Mouse (Mus musculus) spleen, postnatal 0 days (tissue): ENCODE measurements around the gene Nek5. TPM values are rescaled to one million over a fixed set of nuclear protein-coding genes. Genes with fewer than 3 reads are reported as not detected.

ENCODE experiments used
- polyA plus RNA-seq: library from polyadenylated mRNA; unstranded; fragments of >200 nt; fragmentation: Nextera tagmentation; extraction: Ambion mirVana; gene quantifications from 2 replicates; pipeline ENCODE4 v1.2.1, GENCODE M21; 2015

Gene Nek5
- polyA plus RNA-seq: 0.13 and 0.25 TPM in 2 replicates

DNA sequence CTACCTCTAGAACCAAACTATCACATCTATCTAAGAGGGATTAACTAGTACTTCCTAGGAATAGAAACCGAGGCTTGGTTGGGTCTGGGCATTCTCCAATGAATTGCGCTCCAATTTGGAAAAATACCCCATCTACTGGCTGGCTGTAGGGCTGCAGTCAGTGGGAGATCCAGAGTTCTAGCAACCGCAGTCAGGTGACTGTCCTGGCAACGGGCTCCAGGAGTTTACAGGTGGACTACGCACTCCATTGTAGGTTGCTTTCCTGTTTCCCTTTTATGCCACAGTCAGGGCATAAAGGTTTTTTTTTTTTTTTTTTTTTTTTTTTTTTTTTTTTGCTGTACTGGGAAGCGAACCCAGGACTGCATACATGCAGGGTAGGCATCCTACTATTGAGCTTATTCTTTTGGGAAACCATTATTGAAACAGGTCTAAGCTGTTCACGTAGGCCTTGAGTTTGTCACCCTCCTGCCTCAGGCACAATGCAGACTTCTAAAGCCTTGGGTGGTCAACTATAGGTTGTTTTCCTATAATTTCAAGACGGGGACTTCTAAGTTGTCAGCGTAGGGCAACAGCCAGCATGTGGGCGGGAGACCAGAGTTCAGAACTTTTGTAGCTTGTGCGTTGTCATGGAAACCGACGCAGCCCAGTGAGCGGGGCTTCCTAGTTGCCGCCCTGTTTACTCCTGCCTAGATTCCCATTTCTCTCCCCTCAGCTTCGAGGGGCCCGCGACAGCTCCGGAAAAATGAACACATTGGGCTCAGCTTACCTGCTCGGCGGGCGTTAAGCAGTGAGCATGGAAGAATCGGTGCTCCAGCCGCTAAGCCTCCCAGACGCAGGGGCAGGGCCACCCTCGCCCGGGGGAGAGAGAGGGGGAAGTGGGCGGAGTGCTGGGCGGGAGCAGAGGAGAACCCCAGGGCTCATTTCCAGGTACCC lies at the start of gene Nek5:
Gene Nek5 (minus strand): TSS at position 834 of the 933 bp plus-strand sequence.

DNA sequence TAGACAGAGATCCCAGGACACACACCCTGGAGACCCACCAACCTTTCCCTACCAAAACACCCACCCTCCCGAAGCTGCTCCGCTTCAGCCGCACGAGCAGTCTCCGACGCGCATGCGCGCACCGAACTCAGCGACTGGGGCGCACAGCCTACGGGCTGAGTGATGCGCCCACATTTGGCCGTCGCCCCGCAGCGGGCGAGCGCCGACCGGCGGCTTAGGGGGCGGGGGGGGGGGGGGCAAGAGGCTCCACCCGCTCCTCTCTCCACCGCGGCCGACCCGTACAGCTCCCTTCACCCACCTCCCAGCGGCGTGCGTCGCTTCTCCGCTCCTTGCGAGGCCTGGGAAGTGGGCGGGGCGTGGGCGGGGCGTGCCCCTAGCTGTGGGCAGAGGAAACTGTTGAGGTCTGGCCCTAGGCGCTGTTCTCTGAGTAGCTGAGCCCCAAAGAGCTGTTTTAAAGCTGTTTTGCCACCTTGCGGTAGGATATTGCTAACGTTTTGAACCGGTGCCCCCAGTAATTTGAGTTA lies 41.3 kb upstream of the Nek5 start, which contains the start of gene Nek3:
Gene Nek3 (minus strand): TSS at position 356 of the 524 bp plus-strand sequence.

DNA sequence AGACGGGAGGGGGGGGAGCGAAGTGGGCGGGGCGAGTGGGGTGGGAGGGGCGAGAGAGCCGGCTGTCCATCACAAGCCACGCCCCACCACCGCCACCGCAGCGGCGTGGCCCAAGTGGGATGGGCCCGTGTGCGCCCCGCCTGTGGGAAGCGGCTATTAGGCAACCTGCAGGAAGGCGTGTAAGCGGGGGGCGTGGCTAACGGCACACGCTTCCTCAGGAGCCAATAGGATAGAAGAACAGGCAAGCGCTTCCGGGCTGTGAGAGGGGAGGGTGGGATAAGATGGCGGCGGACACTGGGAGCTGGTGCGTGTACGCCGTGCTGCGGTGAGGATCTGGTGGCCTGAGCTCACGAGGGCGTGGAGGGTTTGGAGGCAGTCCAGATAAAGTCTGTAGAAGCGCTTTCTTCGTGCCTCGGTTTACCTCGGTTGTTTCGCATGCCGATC lies 64.4 kb downstream of the Nek5 start, which contains the start of gene Alg11:
Gene Alg11 (plus strand): TSS at position 276 of the 444 bp plus-strand sequence.

DNA sequence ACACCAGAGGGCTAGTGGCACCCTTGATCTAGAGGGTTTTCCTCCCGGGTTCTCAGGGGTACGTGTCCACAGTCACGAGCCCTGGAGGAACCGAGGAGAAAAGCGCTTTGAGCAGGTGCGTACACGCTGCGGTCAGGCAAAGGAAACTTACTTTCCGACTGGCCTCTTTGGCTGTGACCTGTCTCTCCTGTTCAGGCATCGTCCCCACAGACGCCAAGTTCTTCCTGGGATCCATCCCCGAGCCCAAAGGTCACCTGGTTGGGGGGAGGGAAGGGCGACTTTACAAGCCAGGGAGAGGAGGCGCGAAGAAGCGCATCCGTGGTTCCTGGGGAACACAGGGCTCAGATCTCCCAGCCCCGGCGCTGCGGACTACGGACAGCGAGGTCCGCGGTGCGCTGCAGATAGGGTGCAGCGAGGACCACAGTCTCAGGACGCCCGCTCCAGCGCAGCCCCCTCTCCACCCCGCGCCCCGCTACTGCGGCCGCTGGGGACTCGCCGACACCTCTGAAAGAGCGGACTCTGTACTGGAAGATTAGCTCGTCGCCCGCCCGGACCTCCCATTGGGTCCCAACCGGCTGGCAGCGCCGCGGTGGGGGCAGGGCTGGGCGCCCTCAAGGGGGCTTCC lies 64.9 kb downstream of the Nek5 start, which contains the start of gene Atp7b:
Gene Atp7b (minus strand): TSS at position 485 of the 625 bp plus-strand sequence.

Other genes with a start within 250 kb of the Nek5 start
- not detected in 2 replicates for gene Defb9, start 239.6 kb downstream of the Nek5 start, polyA plus RNA-seq
- not detected in 2 replicates for gene Defb11, start 218.6 kb downstream of the Nek5 start, polyA plus RNA-seq
- not detected in 2 replicates for gene Defb15, start 192.3 kb downstream of the Nek5 start, polyA plus RNA-seq
- not detected in 2 replicates for gene Defb35, start 186.7 kb downstream of the Nek5 start, polyA plus RNA-seq
- gene Defb13, start 178.3 kb downstream of the Nek5 start, polyA plus RNA-seq: not detected in 2 replicates
- not detected in 2 replicates for gene Fam90a1a, start 166.3 kb downstream of the Nek5 start, polyA plus RNA-seq
- not detected in 2 replicates for gene Ccdc70, start 155.3 kb downstream of the Nek5 start, polyA plus RNA-seq
- 10.5 TPM in 2 replicates for gene Atp7b, start 64.7 kb downstream of the Nek5 start, polyA plus RNA-seq
- gene Alg11, start 64.3 kb downstream of the Nek5 start, polyA plus RNA-seq: 7.8 and 8.0 TPM in 2 replicates
- 2.3 and 2.8 TPM in 2 replicates for gene Nek3, start 41.4 kb upstream of the Nek5 start, polyA plus RNA-seq
- gene Ckap2, start 60.8 kb upstream of the Nek5 start, polyA plus RNA-seq: 32.9 and 33.9 TPM in 2 replicates
- gene Vps36, start 67.8 kb upstream of the Nek5 start, polyA plus RNA-seq: 16.0 and 17.5 TPM in 2 replicates
- gene Thsd1, start 102.3 kb upstream of the Nek5 start, polyA plus RNA-seq: 3.8 and 4.6 TPM in 2 replicates
- gene Tpte, start 158.4 kb upstream of the Nek5 start, polyA plus RNA-seq: not detected in 2 replicates